Mouse (Mus musculus): ENCODE measurements at regions not wholly inside any gene's neighbourhood (a gene's known extent, or its start where the extent isn't known, plus 50 kb on each side); places are given as distances from the start of the nearest gene placed in this dataset.

GRCm38 (mm10) chr9:79520498-79520897 is 198.1 kb downstream of the Col12a1 start:
- TF ChIP-seq POLR2A (IDR thresholded peaks at IDR 0.05; ENCODE audit: borderline replicate concordance, extremely low read depth, insufficient read depth, insufficient read length, poor library complexity, severe bottlenecking) (no peak), CTCF (IDR thresholded peaks at IDR 0.05; ENCODE audit: borderline replicate concordance, extremely low read depth, insufficient read depth, insufficient read length) (no peak)

Measured in brain, embryonic 14.5 days (tissue).